Mouse (Mus musculus): Measurements from ENCODE around the gene Sp6.

Gene Sp6

DNA sequence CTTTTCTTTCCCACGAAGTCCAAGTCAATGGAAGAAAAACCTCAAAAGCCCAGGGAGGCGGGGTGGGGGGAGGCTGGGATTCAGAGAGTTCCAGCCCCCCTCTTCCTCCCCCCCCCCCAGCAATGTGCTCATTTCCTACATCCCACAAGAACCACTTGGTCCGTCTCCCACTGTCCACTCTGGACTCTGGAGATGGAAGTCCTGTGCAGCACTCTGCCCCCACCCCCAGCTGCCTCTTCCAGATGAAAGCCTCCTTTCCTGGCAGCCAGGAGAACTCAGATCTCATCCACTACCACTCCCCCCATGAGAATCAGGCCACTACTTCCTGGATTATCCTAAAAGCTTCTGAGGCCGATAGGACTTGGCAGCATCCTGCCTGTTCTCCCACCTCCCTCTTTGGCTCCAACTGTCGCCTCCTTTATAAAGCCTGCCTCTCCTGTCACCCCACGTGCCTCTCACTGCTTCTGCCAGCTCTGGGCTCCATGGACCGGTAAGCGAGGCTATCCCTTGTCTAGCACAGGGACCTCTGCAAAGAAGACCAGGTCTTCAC lies at the start of gene Sp6:
TSS of gene Sp6 (plus strand) at position 274 of the 550 bp plus-strand sequence.
- DNase-seq = no peak

DNA sequence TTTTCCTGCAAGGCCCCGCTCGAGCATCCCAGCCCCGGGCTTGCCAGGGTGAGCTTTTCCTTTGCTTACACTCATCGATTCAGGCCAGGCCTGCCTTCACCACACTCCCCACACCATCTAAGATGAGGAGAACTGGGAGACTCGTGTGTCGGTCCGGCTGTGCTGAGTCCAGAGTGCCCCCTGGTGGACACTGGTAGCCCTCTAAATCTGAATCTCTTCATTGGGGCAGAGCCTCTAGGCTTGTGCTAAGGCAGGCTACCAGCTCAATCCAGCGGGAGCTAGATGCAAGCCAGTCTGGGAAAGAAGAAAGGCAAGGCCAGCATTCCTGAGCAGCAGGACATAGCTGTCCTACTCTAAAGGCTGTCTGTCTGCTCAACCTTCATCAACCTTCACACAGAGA lies 49.6 kb upstream of the Sp6 start:
- DNase-seq = peak; percentile 90

DNA sequence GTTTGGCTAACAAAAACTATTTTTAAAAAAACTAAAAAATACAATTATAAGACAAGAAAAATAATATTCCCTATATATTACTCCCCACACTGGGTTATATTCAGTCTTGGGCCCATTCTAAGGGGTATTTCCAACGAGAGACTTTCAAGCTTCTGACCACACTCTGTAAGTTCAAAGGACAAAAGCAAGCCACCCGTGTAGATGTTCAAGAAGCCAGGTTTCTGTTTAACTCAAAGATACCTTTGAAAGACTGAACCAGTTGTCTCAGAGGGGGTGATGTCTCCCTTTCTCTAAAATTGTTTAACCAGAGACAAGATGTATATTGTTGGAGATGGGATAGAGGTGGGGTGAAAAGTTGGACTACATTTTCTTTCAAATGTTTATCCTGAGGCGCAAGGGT lies 47.0 kb upstream of the Sp6 start:
- no peak for DNase-seq

DNA sequence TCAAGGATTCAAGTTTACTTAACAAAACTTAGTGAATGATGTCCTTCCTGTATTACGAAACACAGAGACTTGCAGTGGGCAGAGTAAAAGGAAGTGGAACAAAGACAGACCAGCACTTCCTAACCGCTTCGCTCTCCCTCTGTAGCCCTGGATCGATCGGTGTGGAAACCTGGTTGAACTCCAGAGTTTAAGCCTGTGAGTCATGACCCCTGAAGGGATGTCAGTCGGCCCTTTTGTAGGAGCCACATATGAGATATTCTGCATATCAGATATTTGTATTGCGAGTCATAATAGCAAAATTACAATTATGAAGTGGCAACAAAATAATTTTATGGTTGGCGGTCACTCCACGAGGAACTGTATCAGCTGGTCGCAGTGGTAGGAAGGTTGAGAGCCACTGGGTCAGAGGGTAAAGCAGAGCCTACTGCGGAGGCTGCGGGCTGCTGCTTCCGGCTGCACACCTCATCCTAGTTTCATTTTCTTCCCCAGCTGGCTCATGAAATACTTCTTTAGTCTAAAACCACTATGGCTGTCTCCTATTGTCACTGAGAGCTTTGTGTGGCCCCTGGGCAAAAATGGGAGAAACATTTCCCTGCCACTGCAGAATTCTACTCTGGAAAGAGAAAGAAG lies 46.2 kb upstream of the Sp6 start:
- DNase-seq = no peak

DNA sequence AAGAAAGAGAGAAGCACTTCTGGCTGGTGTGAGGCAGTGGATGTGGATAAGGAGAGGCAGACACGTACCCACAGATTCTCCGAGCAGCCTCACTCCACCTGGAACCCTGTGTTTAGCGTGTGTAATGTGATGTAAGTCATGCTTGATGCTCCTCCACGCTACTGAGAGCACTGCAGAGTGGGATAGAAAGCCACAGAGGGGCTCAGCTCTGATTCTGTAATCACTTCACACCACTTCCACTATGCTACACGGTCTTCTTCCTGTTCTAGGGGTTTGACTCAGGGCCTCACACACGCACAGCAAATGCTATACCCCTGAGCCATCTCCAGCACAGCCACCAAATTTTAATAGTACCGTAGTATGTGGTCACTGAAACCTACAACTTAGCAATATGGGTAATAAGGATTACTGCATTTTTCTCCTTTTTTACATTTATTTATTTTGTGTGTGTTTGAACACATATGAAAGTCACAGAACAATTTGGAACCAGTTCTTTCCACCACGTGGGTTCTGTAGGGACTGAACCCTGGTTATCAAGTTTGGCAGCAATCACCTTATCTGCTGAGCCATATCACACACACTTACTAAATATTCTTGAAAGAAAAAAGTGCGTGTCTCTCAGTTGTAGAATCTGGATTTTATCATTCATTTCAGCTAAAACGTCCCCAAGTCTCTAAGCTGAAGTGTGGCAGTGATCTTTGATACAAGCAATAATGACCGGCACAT lies 45.5 kb upstream of the Sp6 start:
- no peak for DNase-seq

DNA sequence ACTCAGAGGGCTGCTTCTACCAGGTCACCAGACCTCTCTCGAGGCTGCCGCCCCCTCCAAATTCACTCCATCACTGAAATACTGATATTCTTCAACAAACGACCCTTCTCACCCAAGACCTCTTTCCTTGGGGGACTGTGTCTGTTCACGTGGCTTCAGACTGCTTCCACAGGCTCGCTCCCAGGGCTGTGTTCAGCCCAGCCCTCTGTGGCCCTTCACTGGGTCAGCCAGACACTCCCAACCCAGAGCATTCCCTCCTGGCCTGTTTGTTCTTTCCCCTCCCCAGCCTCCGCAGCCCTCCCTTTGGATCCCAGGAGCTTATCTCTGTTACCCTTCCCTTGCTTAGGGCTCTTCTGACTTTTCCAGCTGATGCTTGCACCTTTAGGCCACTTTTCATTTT lies 44.7 kb upstream of the Sp6 start:
- DNase-seq = no peak

DNA sequence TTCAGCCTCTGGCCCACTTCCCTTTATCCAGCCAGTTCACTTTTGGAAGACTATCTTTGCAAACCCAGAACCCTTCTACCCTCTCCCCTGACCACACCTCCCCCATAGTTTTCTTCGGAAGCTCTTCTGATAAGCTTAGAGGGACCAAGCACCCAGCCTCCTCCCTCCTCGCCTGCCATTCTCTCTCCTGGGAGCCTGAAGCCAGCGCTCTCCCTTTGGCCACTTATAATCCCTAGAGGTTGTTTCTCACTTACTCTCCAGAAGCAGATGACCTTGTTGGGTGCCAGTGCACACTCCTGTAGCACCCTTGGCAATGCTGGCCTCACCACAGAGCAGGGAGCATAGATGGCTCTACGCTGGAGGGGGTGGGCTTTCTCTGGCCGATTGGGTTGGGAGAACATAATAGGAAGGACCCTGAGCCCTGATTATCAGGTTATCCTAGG lies 43.9 kb upstream of the Sp6 start:
- no peak for DNase-seq

DNA sequence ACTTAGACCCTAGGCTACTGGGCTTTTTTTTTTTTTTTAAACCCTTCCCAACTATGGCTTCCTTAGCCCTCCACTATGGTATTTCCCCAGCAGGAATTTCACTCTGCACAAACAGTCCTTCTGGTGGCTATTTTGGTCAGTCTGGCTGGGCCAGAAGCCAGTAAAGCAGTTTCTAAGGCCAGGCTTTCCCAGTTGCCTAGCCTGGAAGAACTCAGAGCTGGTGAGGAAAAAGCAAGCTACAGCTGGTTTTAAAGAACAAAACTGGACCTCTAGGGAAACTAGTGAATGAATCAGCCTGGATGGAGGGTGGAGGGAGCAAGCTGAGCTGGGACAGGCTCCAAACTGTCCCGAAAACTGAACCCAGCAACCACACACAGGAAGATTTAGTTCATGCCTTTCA lies 43.4 kb upstream of the Sp6 start:
- peak; percentile 31 for DNase-seq

DNA sequence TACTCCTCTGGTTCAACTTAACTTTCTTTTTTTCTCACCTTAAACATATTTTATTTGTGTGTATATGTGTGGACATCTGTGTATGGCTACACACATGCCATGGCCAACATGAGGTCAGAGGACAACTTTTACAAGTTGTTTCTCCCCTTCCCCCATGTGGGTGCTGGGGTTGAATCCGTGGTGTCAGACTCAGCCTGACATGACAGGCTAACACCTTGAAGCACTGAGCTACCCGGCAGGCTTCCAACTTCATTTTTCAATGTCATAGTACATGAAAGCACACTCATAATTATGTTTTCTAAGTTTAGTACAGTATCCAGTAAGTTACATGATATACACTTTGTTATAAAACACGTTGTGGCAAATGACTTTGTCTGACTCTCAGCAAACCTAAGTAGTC lies 42.9 kb upstream of the Sp6 start:
- DNase-seq = no peak

DNA sequence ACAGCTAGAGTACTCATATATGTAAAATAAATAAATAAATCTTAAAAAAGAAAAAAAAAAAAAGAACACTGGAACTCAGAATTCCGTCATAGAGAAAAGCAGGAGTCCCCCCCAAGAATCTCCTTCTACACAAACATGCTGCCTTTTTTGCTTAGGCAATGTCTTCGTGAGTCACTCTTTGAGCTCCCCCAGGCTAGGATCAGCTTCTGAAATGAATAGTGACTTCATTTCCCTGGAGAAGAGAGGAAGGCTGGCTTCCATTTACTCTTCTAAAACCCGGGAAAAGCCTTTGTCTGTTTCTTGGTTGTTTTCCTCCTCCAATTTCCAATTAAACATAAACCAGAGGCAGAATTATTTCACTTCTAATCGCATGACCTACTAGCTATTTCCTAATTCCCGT lies 40.3 kb upstream of the Sp6 start:
- DNase-seq = no peak

DNA sequence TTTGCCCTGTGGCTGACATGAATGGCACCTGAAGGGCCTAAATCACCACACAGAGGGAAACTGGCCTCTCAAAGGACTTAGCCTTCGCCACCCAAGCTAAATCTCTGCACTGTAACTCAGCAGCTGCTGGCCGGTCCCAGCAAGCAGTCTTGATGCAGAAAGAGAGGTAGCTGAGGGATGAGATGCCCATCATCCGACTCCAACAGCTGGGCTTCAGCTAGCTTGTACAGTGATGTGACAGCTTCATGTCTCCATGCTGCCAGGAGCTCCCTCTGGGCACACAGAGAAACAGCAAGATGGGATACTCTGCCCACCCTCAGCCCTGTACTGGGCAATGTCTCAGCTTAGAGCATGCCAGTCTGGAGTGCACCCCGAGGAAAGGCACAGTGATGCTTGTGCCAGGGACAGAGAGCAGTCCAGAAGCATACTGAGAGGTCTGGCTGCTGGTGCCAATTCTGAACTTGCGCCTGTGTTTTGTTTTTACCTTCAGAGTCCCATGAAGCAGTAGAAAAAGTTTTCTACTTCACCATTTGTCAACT lies 39.7 kb upstream of the Sp6 start:
- DNase-seq = no peak

DNA sequence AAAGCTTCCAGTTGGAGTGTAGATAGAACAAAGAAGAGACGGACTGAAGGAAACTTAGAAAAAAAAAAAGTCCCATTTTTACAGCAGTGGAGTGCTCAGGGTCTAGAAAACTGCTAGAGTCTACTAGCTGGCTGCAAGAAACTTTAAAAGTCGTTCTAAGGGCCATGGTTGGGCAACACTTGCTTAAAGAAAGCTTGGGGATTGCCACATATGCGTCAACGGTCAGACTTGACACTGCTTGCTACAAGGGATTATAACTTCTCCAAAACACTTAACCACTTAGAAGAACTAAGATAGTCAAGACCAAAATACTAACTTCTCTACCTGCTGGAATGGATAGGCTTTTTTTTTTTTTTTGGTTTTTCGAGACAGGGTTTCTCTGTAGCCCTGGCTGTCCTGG lies 38.4 kb upstream of the Sp6 start:
- DNase-seq = no peak

DNA sequence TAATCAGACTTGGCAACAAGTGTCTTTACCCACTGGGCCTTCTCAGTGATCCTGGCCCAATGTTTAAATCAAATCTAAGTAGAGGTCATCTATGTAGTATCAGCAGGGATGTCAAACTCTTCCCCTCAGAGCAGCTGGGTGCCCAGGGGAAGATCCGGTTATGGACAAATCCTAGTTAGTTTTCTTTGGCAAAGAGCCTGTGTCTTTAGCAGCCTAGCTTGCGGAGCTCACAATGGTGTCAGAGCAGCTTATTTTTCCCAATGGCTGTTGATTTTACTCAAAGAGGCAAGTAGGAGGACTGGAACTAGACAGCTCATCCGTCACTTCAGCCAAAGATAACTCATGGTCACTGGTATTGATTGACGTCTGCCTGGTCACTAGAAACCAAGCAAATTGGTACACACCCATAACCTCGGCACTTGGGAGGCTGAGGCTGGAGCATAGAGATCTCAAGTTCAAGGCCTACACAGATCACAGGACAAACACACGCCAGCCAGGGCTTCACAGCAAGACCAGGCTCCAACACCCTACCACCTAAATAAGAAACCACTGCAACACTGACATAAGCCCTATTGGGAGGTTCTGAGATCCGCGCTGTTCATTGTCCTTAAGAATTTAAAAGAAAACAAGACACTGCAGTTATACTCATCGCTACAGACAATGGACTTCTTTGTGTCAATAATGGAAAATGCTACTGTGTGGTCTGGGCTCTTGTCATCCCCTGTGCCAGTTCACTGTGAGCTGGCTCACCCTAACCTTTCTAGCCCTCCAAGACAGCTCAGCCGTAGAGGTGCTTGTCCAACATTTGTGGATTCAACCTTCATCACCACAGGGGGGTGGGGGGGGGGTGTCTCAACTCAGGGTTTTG lies 37.4 kb upstream of the Sp6 start:
- no peak for DNase-seq

DNA sequence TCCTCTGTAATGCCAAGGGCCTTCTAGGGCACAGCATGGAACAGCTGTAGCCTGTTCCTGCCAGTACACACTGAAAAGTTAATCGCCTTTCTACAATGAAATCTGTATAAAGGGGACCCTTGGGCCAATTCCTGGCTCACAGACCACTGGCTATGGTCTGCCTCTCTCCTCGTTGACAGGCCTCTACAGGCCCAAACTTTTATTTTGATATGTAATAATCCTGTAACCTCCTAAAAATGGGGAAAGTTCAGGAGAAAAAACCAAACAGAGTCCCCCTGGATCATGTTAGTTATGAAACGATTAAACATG lies 36.9 kb upstream of the Sp6 start:
- no peak for DNase-seq

DNA sequence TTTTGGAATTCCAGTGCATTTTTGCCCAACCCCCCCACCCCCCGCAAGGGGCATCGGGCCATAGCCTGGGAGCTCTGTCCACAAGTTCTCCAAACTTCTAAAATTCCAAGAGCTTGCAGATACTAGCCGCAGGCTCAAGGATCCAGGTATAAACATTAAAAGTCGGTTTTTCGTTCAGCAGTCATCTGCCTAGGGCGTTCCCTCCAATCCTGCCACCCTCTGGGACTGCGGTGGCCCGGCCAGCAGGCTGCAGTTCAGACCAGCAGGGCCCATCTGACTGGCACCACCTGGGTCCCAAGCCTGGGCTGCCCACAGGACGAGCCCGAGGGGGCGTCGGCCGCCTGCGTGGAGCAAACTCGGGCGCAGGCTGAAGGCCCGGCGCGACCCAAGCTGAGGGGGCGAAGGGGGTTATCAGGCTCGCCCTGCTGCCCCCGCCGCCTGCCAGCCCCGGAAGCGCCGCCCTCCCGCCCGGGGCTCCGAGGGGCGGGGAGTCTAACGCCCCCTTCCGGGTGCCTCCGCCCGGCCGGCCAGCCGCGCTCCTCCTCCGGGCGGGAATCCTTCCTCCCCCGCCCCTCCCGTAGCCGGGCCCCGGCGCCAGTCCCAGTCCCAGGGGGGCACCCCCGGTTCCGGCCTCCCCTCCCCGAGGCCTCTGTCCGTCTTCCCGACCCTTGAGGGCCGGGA lies 36.1 kb upstream of the Sp6 start:
- peak; percentile 83 for DNase-seq

DNA sequence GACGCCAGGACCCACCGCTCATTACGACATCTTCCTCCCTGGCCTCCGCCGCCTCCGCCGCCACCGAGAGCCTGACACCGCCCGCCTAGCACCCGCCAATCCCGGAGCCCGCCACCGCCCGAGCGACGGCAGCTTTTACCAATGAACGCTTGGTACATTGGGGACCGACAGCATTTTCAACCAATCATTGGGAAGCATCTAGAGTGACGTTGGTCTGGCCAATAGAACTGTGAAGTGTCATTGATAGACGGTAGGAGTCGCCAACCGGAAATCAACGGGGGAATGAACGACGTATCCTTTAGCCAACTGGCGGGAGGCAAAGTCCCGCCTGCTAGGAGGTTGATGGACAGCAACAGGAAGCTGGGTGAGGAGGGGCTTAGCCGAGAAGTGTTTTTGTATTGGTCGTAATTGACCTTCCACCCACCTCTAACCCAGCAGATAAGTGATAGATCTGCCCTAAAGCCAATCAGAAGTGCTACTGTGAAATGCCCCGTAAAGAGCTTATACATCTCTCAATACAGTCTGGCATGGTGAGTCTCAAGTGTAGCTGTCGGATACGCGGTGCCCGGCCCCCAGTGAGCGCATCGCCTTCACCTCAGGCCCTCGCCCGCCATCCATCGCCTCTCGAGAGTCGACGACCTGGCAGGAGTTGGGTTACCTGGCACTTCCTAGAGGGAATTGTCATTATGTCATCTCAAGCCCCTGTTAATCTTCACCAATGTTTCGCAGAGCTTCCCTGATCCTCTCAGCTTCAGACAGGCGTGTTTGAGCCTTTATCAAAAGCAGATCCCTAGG lies 35.4 kb upstream of the Sp6 start:
- peak; percentile 97 for DNase-seq

DNA sequence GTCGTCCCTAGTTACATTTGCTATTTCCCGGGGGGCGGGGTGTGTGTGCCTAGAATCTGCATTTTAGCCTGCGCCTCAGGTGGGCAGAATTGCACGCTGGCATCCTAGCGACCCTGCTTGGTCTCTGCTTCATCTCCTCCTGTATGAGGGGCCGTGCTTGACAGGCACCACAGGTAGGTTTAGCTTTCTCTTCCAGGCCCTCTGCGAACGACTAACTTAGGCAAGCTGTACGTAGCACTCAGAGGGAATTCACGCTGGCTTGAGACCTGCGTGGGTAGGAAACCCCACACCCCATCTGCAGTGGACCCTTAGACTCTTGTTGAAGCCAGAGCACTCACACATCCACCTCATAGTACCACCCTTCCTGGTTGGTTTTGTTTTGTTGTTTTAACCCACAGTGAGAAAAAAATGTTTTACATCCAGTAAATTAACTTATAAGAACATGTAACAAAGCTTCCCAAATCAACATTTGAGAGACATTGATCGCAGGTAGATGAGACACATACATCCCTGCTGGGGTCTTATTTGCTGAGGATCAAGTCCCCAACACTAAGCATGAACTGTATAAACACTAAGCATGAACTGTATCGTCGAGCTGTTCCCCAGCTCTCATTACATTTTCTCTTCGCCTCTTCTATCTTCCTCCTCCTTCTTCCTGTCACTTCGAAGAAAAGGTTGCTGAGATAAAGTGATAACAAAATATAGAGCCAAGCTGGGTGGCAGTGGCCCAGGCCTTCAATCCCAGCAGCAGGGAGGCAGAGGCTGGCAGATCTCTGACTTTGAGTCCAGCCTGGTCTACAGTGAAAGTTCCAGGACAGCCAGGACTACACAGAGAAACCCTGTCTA lies 34.6 kb upstream of the Sp6 start:
- no peak for DNase-seq

DNA sequence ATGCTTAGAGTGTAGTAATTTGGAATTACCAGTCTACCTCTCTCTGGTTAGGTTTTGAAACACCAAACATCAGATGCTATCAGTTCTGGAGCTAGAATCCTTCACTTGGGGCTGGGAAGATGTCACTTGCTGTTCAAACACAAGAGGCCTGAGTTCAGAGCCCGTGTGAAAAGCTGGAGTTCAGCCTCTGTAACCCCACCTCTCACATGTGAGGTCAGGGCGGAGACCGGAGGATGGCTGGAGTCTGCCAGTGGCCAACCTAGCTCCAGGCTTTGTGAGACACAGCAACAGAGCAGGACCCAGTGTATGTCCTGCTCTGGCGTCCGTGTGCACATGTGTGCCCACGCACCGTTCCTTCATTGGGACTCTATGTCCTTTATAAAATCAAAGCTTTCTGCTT lies 33.9 kb upstream of the Sp6 start:
- DNase-seq = no peak

DNA sequence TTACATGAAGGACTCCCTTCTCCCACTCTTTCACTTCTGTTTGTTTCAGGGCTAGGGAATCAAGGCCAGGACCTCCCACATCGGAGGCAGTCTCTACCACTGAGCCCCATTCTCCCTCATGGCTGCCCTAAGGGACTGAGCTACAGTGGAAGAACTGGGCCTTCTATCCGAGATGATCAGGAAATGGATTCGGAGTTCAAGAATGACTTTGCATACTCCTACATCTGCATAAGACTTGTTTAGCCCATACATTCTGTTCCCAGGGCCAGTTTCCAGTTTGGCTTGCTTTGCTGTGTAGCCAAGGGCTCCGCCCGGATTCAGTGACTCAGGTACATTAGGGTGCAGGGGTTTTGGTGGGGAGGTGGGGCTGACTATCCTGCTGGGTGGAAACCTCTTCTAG lies 33.2 kb upstream of the Sp6 start:
- no peak for DNase-seq

DNA sequence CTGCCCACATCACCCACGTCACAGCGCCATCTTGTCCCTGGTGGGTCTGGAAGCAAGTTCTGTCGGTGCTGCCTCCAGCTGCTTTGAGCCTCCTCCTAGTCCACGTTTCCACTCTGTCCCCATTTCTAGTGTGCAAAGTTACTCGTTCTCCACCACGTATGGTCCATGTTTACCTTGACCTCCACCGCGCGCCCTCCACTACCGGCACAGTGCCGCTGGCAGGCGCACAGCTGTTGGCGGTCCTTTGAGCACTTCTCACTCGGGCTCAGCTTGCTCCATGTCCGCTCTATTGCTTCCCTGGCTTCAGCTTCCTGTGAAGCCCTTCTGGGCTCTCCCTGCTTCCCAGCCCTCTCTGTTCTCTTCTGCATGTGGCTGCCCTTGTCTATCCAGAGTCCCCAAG lies 31.7 kb upstream of the Sp6 start:
- DNase-seq = no peak

DNA sequence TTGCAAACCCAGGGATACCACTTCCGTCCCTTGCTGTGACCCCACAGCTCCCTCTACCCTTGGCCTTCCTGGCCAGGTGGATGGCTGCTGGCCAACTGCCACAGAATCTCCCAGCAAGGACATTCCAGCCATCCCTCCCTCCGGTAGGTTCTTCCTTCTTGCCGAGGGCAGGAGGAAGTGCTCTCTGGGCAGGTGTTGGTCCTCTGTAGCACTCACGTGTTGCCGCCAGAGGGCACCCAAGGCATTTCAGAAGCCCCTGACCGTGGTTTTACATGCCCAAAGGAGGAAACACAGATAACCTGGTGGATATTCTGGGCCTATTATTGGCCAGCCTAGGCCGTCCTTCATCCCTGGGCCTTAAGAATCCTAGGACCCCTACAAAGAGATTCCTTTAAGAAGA lies 30.8 kb upstream of the Sp6 start:
- peak; percentile 80 for DNase-seq
